Mouse (Mus musculus): ENCODE results near the gene Znrf2.
"Not testable (repeated sequence)": the region's sequence is repeated elsewhere in the genome, so short reads cannot be mapped to it uniquely, and the experiment has no call there.

Gene Znrf2

GRCm38 (mm10) chr6:54849179-54850156 lies 32.8 kb downstream of the Znrf2 start:
- DNase-seq (ENCODE audit: low spot score in 2 of 2): no peak

- DNase-seq (ENCODE audit: low spot score in 2 of 2): no peak
Observed at GRCm38 (mm10) chr6:54851778-54852177, 35.1 kb downstream of the Znrf2 start.

GRCm38 (mm10) chr6:54852669-54853068 lies 36.0 kb downstream of the Znrf2 start:
- DNase-seq (ENCODE audit: low spot score in 2 of 2): no peak

- no peak for DNase-seq (ENCODE audit: low spot score in 2 of 2)
Observed at GRCm38 (mm10) chr6:54854859-54855258, 38.1 kb downstream of the Znrf2 start.

- no peak for DNase-seq (ENCODE audit: low spot score in 2 of 2)
Observed at GRCm38 (mm10) chr6:54855801-54856583, 39.3 kb downstream of the Znrf2 start.

GRCm38 (mm10) chr6:54859159-54859558 lies 42.4 kb downstream of the Znrf2 start:
- DNase-seq (ENCODE audit: low spot score in 2 of 2): not testable (repeated sequence)

GRCm38 (mm10) chr6:54860180-54860579 lies 43.5 kb downstream of the Znrf2 start:
- DNase-seq (ENCODE audit: low spot score in 2 of 2): no peak

- no peak for DNase-seq (ENCODE audit: low spot score in 2 of 2)
Observed at GRCm38 (mm10) chr6:54866731-54867410, 50.2 kb downstream of the Znrf2 start.

GRCm38 (mm10) chr6:54867411-54867745 lies 50.7 kb downstream of the Znrf2 start:
- DNase-seq (ENCODE audit: low spot score in 2 of 2): no peak

GRCm38 (mm10) chr6:54873029-54873428 lies 56.3 kb downstream of the Znrf2 start:
- no peak for DNase-seq (ENCODE audit: low spot score in 2 of 2)

GRCm38 (mm10) chr6:54876782-54877181 lies 60.1 kb downstream of the Znrf2 start:
- DNase-seq (ENCODE audit: low spot score in 2 of 2): no peak

- no peak for DNase-seq (ENCODE audit: low spot score in 2 of 2)
Observed at GRCm38 (mm10) chr6:54877651-54878050, 60.9 kb downstream of the Znrf2 start.

GRCm38 (mm10) chr6:54878546-54878945 lies 61.8 kb downstream of the Znrf2 start:
- DNase-seq (ENCODE audit: low spot score in 2 of 2): no peak

GRCm38 (mm10) chr6:54880086-54880485 lies 63.4 kb downstream of the Znrf2 start:
- no peak for DNase-seq (ENCODE audit: low spot score in 2 of 2)

GRCm38 (mm10) chr6:54883424-54883823 lies 66.7 kb downstream of the Znrf2 start:
- no peak for DNase-seq (ENCODE audit: low spot score in 2 of 2)

GRCm38 (mm10) chr6:54886195-54886594 lies 69.5 kb downstream of the Znrf2 start:
- DNase-seq (ENCODE audit: low spot score in 2 of 2): no peak

- no peak for DNase-seq (ENCODE audit: low spot score in 2 of 2)
Observed at GRCm38 (mm10) chr6:54890221-54890620, 73.5 kb downstream of the Znrf2 start.

- DNase-seq (ENCODE audit: low spot score in 2 of 2): no peak
Observed at GRCm38 (mm10) chr6:54891384-54891783, 74.7 kb downstream of the Znrf2 start.

GRCm38 (mm10) chr6:54900256-54900655 lies 83.5 kb downstream of the Znrf2 start:
- DNase-seq (ENCODE audit: low spot score in 2 of 2): no peak

- DNase-seq (ENCODE audit: low spot score in 2 of 2): no peak
Observed at GRCm38 (mm10) chr6:54902547-54902946, 85.8 kb downstream of the Znrf2 start.

GRCm38 (mm10) chr6:54906053-54907040 lies 89.6 kb downstream of the Znrf2 start:
- DNase-seq (ENCODE audit: low spot score in 2 of 2): peak; percentile 15 to 50
